Mouse (Mus musculus): Measurements from ENCODE around the gene Fermt2. TPM values are rescaled to one million over a fixed set of nuclear protein-coding genes. Genes with fewer than 3 reads are reported as not detected.

Fermt2 gene
- polyA plus RNA-seq, 1 experiment from 2014 or later: 31.1 TPM

- H3K9me3 ChIP-seq (replicated peaks): peaks cover 6% of the 10 kb centered on the region; the same call in 1 of the 2 replicates
- no peaks in the 10 kb centered on the region for H3K27me3 ChIP-seq
- no peak overlapping the region for H3K27ac ChIP-seq (replicated peaks)
- H3K4me3 ChIP-seq (replicated peaks): no peak overlapping the region
- H3K4me2 ChIP-seq: no peak overlapping the region
- no peaks in the 10 kb centered on the region for H3K36me3 ChIP-seq (replicated peaks)
- ATAC-seq (ENCODE audit: insufficient read depth): no peak
- no peak overlapping the region for H3K9ac ChIP-seq
- 64% methylated on average over 4 of the region's 4 CpGs for WGBS (ENCODE audit: insufficient replicate concordance)
- H3K4me1 ChIP-seq (replicated peaks): no peaks in the 10 kb centered on the region
Measured at GRCm38 (mm10) chr14:45432003-45432402, 97.9 kb downstream of the Fermt2 start.

- WGBS (ENCODE audit: insufficient replicate concordance): 68% methylated on average over 13 of the region's 13 CpGs
- Histone ChIP-seq H3K9ac (no peak overlapping the region), H3K27ac (replicated peaks) (no peak overlapping the region), H3K4me1 (replicated peaks) (no peaks in the 10 kb centered on the region), H3K4me3 (replicated peaks) (no peak overlapping the region), H3K9me3 (replicated peaks) (peaks cover 6% of the 10 kb centered on the region; the same call in 1 of the 2 replicates), H3K27me3 (no peaks in the 10 kb centered on the region), H3K4me2 (no peak overlapping the region), H3K36me3 (replicated peaks) (no peaks in the 10 kb centered on the region)
- ATAC-seq (ENCODE audit: insufficient read depth): no peak
Measured at GRCm38 (mm10) chr14:45430066-45430842, 99.7 kb downstream of the Fermt2 start.

GRCm38 (mm10) chr14:45423220-45423619 is 106.7 kb downstream of the Fermt2 start:
- Histone ChIP-seq H3K4me3 (replicated peaks) (no peak overlapping the region), H3K9me3 (replicated peaks) (no peaks in the 10 kb centered on the region), H3K27me3 (no peaks in the 10 kb centered on the region), H3K36me3 (replicated peaks) (no peaks in the 10 kb centered on the region), H3K27ac (replicated peaks) (no peak overlapping the region), H3K4me1 (replicated peaks) (0 out of 2 replicates have a peak, but pooled peaks cover 4% of the 10 kb centered on the region), H3K4me2 (no peak overlapping the region), H3K9ac (no peak overlapping the region)
- no peak for ATAC-seq (ENCODE audit: insufficient read depth)
- WGBS (ENCODE audit: insufficient replicate concordance): 7% methylated on average over 5 of the region's 5 CpGs

- no peaks in the 10 kb centered on the region for H3K27me3 ChIP-seq
- H3K4me2 ChIP-seq: no peak overlapping the region
- no peak overlapping the region for H3K9ac ChIP-seq
- H3K4me3 ChIP-seq (replicated peaks): no peak overlapping the region
- 0 out of 2 replicates have a peak, but pooled peaks cover 4% of the 10 kb centered on the region for H3K4me1 ChIP-seq (replicated peaks)
- no peak for ATAC-seq (ENCODE audit: insufficient read depth)
- no peaks in the 10 kb centered on the region for H3K36me3 ChIP-seq (replicated peaks)
- WGBS (ENCODE audit: insufficient replicate concordance): 35% methylated on average over 4 of the region's 4 CpGs
- H3K27ac ChIP-seq (replicated peaks): no peak overlapping the region
- H3K9me3 ChIP-seq (replicated peaks): no peaks in the 10 kb centered on the region
Measured at GRCm38 (mm10) chr14:45422371-45422770, 107.5 kb downstream of the Fermt2 start.

GRCm38 (mm10) chr14:45419323-45419722 is 110.6 kb downstream of the Fermt2 start:
- Histone ChIP-seq H3K4me3 (replicated peaks) (no peak overlapping the region), H3K27me3 (no peaks in the 10 kb centered on the region), H3K36me3 (replicated peaks) (no peaks in the 10 kb centered on the region), H3K4me1 (replicated peaks) (0 out of 2 replicates have a peak, but pooled peaks cover 4% of the 10 kb centered on the region), H3K27ac (replicated peaks) (no peak overlapping the region), H3K9me3 (replicated peaks) (no peaks in the 10 kb centered on the region), H3K9ac (no peak overlapping the region), H3K4me2 (no peak overlapping the region)
- 49% methylated on average over 4 of the region's 4 CpGs for whole genome bisulfite sequencing (ENCODE audit: insufficient replicate concordance)
- ATAC-seq (ENCODE audit: insufficient read depth): no peak

- 0 out of 2 replicates have a peak overlapping the region, but pooled peaks have one; percentile 7 for H3K27ac ChIP-seq (replicated peaks)
- H3K27me3 ChIP-seq: no peaks in the 10 kb centered on the region
- no peaks in the 10 kb centered on the region for H3K36me3 ChIP-seq (replicated peaks)
- H3K4me1 ChIP-seq (replicated peaks): 0 out of 2 replicates have a peak, but pooled peaks cover 4% of the 10 kb centered on the region
- no peak overlapping the region for H3K4me3 ChIP-seq (replicated peaks)
- WGBS (ENCODE audit: insufficient replicate concordance): 54% methylated on average over 3 of the region's 3 CpGs
- no peak overlapping the region for H3K9ac ChIP-seq
- H3K9me3 ChIP-seq (replicated peaks): no peaks in the 10 kb centered on the region
- H3K4me2 ChIP-seq: no peak overlapping the region
- ATAC-seq (ENCODE audit: insufficient read depth): no peak
Measured at GRCm38 (mm10) chr14:45418553-45418952, 111.4 kb downstream of the Fermt2 start.

GRCm38 (mm10) chr14:45416265-45416664 is 113.7 kb downstream of the Fermt2 start:
- no peaks in the 10 kb centered on the region for H3K36me3 ChIP-seq (replicated peaks)
- H3K4me3 ChIP-seq (replicated peaks): no peak overlapping the region
- no peak overlapping the region for H3K9ac ChIP-seq
- H3K27me3 ChIP-seq: no peaks in the 10 kb centered on the region
- H3K9me3 ChIP-seq (replicated peaks): no peaks in the 10 kb centered on the region
- no peak overlapping the region for H3K4me2 ChIP-seq
- no peak overlapping the region for H3K27ac ChIP-seq (replicated peaks)
- WGBS (ENCODE audit: insufficient replicate concordance): 66% methylated on average over 4 of the region's 4 CpGs
- 0 out of 2 replicates have a peak, but pooled peaks cover 4% of the 10 kb centered on the region for H3K4me1 ChIP-seq (replicated peaks)
- no peak for ATAC-seq (ENCODE audit: insufficient read depth)

Other genes starting within 250 kb of the Fermt2 start
- 30.3 and 37.5 TPM in 2 replicates for gene Ero1l, start 211.3 kb downstream of the Fermt2 start, polyA plus RNA-seq (2015; fragmentation: Nextera tagmentation; extraction: Ambion mirVana)
- 69.2 and 84.9 TPM in 2 replicates for gene Psmc6, start 200.3 kb downstream of the Fermt2 start, polyA plus RNA-seq (2015; fragmentation: Nextera tagmentation; extraction: Ambion mirVana)
- 16.2 TPM in 2 replicates for gene Styx, start 179.0 kb downstream of the Fermt2 start, polyA plus RNA-seq (2015; fragmentation: Nextera tagmentation; extraction: Ambion mirVana)
- gene Gnpnat1, start 125.2 kb downstream of the Fermt2 start, polyA plus RNA-seq (2015; fragmentation: Nextera tagmentation; extraction: Ambion mirVana): 25.2 and 30.2 TPM in 2 replicates
- 6.9 and 7.4 TPM in 2 replicates for gene Ddhd1, start 128.0 kb upstream of the Fermt2 start, polyA plus RNA-seq (2015; fragmentation: Nextera tagmentation; extraction: Ambion mirVana)

All from liver, embryonic 15.5 days (tissue).